Mouse (Mus musculus) thymus, postnatal 0 days (tissue): ENCODE measurements around the gene Boll. TPM values are rescaled to one million over a fixed set of nuclear protein-coding genes. Genes with fewer than 3 reads are reported as not detected.
"Not testable (repeated sequence)": the region's sequence is repeated elsewhere in the genome, so short reads cannot be mapped to it uniquely, and the experiment has no call there.

Source experiments
- DNase-seq: peaks from one replicate; pipeline ENCODE4 v3.0.0-alpha.2; 2015; ENCODE audit warnings: low spot score
- polyA plus RNA-seq: library from polyadenylated mRNA; unstranded; fragments of >200 nt; fragmentation: Nextera tagmentation; extraction: Ambion mirVana; gene quantifications from 2 replicates; pipeline ENCODE4 v1.2.1, GENCODE M21; 2015

Gene Boll
- 1.0 and 1.1 TPM in 2 replicates for polyA plus RNA-seq

- DNase-seq = peak; percentile 76
Measured at GRCm38 (mm10) chr1:55363044-55363565, at the start of gene Boll. Gene Boll (minus strand): TSS chr1:55363469.

DNA sequence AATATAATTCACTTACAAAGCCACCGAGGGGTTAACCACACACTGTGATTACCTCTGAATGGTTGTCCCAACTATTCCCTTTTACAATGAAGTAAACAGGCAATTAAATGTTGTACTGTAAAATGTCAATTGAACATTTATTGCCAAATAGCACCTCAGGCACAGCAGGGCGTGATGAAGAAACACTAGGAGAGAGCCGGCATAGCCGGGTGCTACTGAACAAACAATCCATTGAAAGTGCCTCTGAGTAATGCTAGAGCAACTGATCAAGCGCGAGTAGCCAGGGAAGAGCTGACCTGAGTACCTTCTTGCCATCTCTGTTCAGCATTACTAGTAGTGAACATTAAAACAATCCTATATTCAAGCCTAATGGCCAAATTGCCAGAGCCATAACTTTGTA lies 49.3 kb upstream of the Boll start:
- no peak for DNase-seq

GRCm38 (mm10) chr1:55411079-55411478 lies 47.8 kb upstream of the Boll start:
- no peak for DNase-seq

GRCm38 (mm10) chr1:55410670-55411069 lies 47.4 kb upstream of the Boll start:
- no peak for DNase-seq

GRCm38 (mm10) chr1:55406531-55407375 lies 43.5 kb upstream of the Boll start:
- peak; percentile 45 for DNase-seq

- DNase-seq = no peak
Measured at GRCm38 (mm10) chr1:55406023-55406413, 42.7 kb upstream of the Boll start.

DNA sequence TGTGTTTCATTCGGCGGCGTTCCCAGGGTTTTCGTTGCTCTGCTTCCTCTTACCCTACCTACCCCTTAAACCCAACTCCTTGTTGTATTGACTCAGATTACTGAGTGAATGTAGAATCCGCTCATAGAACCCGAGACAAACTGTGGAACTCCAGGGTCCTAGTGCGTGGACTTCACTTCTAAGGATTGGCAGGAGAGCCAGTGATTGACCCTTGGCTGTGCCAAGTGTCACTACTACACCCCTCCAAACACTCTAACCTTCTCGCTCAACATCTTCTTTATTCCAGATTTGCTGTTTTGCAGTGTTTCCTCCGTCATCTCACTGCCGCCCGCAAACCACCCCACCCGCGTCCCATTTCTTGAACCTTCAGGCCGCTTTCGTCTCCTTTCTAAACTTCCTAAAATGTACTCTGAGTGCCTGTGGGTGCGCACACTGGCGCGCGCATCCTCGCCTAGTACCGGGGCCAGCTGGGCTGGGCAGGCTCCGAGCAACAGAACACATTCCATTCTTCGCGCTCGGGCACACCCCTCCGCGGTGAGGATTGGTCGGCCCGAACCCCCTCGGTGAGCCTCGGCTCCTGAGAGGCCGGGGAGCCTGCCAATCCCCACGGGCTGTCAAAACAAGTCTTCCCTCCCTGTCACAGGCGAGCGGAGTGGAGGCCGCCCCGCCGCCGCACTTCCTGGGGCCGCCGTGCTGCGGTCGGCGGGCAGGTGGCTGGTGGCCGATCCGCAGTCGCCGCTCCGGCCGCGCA lies 42.2 kb upstream of the Boll start, which contains the start of gene Plcl1:
Plcl1 (plus strand) TSS at position 650 of the 751 bp plus-strand sequence.
- peak; percentile 96 for DNase-seq

DNA sequence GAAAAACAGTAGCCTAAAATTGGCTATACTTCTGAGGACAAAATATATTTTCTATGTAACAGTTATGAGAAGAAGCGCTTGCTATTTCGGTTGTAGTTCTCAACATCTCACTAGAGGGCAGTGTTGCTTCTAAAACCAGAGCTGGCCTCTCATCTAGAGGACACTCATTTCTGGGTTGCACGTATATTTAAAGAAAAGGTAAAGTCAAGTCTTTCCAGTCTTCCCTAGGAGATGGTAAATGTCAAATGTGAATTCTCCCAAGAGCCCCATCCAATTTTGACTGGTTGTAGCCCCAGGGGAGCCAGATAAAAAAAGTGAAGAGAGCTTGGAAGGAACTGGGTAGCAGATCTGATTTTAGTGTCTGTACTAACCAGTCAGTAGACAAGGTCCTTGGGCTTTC lies 41.2 kb upstream of the Boll start:
- peak; percentile 85 for DNase-seq

GRCm38 (mm10) chr1:55399891-55400290 lies 36.6 kb upstream of the Boll start:
- no peak for DNase-seq

- peak; percentile 74 for DNase-seq
Measured at GRCm38 (mm10) chr1:55383114-55383773, 20.0 kb upstream of the Boll start.

- DNase-seq = no peak
Measured at GRCm38 (mm10) chr1:55380527-55380926, 17.3 kb upstream of the Boll start.

- peak; percentile 70 for DNase-seq
Measured at GRCm38 (mm10) chr1:55372626-55373025, 9.4 kb upstream of the Boll start.

DNA sequence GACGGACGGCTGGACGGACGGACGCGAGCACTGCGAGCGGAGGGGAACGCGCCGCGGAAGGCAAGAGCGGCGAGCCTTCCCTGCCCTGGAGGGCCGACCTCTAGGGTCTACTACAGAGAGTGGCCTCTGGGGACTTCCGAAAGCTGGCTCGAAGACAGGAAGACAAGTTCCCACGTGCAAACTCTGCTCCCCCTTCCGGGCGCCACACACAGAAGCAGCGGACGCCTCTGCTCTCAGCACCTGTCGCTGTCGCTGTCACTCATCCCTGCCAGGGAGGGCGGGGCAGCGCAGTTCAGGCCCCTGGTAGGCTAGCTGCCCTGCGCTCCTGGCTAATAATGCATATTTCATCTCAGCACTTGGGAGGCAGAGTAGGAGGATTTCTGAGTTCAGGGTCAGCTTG lies 317 bp upstream of the Boll start:
- peak; percentile 80 for DNase-seq

GRCm38 (mm10) chr1:55362634-55363033 lies 635 bp downstream of the Boll start:
- DNase-seq = no peak

GRCm38 (mm10) chr1:55351914-55352313 lies 11.4 kb downstream of the Boll start:
- DNase-seq = not testable (repeated sequence)

DNA sequence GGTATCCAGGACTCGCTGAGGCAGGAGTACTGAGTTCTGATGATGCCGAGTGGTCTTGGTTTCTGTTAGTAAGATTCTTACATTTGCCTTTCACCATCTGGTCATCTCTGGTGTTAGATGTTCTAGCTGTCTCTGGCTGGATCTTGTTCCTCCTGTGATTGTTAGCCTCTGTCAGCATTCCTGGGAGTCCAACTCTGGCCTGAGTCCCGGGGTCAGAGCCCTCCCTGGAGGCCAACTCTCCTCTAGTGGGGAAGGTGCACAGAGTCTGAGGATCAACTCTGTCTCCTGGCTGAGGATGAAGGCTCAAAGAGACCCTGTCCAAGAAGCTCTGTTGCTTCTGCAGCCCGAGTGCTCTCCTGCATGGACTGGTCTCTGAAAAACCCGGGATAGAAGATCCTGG lies 37.8 kb downstream of the Boll start:
- DNase-seq = not testable (repeated sequence)

DNA sequence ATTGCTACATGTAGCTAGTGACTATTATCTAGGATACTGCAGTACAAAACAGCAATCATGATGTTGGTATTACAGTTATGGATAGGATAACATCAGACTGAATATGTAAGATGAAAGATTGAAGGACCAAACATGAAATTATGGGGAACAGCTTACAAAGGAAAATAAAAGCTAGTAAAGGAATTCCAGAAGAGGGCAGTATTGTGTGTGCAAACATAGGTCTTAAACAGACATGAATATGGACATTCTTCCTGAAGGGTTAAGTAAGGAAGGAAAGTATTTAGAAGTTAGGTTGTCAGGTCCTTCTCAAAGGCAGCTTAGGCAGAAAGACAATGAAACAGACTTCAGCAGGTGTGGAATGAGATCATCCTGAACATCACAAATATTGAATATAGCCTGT lies 62.2 kb downstream of the Boll start:
- DNase-seq = peak; percentile 14

DNA sequence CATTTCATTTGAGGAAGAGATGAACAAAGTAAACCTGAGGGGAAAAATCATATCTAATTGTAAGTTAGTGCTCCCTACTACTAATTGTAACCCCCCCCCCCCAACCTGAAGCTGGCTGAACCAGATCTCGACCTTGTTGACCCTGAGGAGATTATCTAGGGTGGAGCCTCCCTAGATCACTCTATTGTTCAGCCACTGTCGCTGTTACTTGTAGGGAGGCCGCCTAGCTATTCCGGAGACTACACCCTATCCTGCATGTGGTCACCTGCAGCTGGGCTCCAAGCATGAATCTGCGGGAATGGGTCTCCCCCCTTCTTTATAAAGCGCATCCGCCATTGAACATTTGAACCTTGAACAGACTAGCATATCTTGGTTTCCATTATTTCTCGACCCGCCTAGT lies 84.2 kb downstream of the Boll start:
- no peak for DNase-seq

DNA sequence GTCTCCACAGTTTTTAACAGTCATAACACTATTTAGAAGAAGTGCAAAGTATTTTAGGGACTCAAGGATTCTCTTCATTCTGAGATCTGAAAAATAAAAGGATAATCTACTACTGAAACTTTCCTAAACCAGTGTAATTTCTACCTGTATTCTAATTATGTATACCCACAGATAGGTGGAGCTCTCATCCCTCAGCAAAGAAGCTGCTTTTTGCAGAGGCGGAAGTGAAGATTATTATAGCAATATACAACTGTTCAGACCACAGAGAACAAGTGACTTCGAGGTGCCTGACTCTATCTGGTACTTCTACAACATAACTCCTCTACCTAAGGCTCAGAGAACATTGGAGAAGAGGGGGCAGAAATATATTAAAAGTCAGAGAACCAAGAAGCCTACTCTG lies 97.8 kb downstream of the Boll start:
- no peak for DNase-seq

- DNase-seq = no peak
Measured at GRCm38 (mm10) chr1:55264385-55264784, 98.9 kb downstream of the Boll start.

DNA sequence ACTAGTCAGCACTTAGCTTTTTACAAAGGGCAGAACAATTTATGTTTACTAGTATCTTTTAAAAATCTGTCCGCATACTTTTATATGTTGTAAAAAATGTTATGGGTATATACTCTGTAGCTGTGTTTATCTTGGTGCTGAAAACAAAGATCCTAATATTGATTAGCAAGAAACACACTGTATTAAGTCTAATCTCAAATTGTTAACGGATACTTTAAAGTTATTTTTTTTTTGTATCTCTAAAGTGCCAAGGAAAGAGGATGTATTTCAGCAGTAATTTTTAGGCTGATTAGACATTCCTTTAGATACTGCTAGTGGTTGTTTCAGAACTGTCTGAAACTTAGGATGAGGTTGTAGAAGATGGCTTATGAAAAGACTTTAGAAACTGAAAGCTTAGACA lies 116.9 kb downstream of the Boll start:
- no peak for DNase-seq

GRCm38 (mm10) chr1:55239237-55239636 lies 124.0 kb downstream of the Boll start:
- peak; percentile 82 for DNase-seq
